Mouse (Mus musculus): ENCODE measurements around the gene Tsga10ip.

The Tsga10ip gene

DNA sequence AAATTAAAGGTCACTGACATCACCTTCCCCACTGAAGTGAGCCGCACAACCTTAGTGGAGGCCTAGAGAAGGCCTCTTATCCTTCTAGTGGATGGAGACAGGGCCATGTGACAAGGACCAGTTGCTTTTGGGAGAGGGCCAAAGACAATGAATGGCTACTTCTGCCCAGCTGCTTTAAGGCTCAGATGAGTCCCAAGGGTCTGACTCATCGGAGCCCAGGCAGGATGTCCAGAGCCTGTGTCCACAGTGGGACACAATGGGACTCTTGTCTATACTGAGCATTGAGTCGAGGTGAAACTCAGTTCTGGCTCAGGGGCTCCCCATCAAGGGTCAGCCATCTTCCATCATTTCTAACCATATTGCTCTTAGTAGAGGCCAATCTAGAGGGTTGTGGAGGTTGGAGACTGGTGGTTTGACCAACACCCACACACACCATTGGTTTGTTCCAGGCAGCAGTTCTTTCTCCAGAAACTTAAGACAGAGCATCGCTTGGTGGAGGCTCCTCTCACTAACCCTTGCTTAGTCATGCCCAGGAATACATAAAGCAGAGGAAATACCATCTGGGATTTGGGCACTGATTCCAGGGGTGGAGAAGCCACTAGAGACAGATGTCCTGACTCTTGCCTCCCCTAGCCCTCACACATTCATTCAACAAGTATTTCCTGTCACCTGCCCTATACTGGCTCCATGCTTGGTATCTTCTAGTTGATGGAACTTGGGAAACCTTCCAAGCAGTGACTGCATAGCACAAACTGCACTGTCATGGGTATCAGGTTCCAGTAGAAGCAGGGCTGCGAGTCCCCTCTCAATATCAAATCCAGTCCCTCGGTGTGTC is 56.8 kb downstream of the Tsga10ip start:
- DNase-seq (ENCODE audit: low spot score in 2 of 2): peak; percentile 83 to 92

DNA sequence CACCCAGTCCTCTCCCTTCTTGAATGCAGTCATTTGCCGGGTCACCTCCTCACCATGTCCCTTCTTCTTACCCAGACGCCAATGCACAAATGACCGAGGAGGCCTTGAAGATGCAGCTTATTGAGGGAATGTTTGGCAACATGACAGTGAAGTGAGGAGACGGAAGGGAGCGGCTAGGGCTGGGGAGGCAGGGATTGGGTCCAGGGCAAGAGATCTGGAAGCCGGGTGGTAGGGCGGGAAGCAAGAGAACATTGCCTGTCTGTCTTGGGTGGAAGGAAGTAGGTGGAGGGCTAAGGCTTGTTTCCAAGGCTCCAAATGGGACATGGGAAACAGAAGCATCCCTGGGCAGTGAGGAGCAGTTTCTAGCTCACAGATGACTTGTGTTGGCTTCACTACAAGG is 61.0 kb downstream of the Tsga10ip start:
- DNase-seq (ENCODE audit: low spot score in 2 of 2): peak; percentile 60 to 79

All from heart, adult 9 months (tissue).